40 mouse cellular contexts compared by ENCODE assay signal in the genomic region with DNA sequence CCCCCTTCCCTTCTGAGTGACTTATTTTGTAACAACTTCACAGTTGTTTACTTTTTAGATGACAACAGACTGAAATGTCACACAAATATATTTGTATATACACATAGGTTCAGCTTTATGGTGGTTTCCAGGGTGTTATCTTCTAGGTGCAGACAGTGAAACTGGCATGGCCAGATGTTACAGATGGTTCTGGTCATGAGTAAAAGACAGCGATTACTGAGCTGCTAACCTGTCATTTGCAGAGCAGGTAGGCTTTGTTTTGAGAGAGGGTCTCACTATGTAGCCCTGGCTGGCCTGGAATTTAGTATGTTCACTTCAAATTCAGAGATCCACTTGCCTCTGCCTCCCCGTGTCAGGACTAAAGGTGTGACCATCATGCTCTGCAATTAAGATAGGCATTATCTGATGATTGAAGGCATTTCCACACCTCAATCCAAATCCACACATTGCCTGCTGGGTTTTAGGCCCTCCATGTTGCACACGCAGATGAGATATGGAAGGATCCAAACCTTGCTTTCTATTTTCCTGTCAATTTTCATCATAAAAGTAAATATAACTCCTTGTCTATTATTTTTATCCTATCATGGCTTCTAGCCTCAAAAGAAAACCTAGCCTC. TPM values are rescaled to one million over a fixed set of nuclear protein-coding genes. Genes with fewer than 3 reads are reported as not detected.
DNase-seq lines count a peak whose midpoint lies in the region; ATAC-seq and TF ChIP-seq lines count a peak whose summit lies in the region.
"Had no signal": no experiment of that assay in that cellular context is flagged by ENCODE, and none has a peak within 500 bp of the region (broad histone marks: within the 10 kb centered on the region; RNA-seq: fewer than 3 reads in every experiment).

No protein-coding gene starts in this region.

- H3K9ac ChIP-seq in liver, embryonic 12.5 days = peak overlapping the region; percentile 57
- H3K9ac ChIP-seq in liver, postnatal 0 days (replicated peaks) = 0 out of 2 replicates have a peak overlapping the region, but pooled peaks have one; percentile 8

- ATAC-seq in erythroblast, adult 5-6 weeks (replicated peaks; ENCODE audit: low FRiP score, poor library complexity, severe bottlenecking) = peak; percentile 29; the same call in 1 of the 2 replicates
- no peak for ATAC-seq in liver, embryonic 12.5 days
- no peak for ATAC-seq in liver, postnatal 0 days
- ATAC-seq: forebrain, embryonic 15.5 days; inflammation-experienced regulatory T-cells, adult 6 months; lung, postnatal 0 days; midbrain, embryonic 16.5 days had no signal

- peaks cover 27% of the 10 kb centered on the region for H3K4me1 ChIP-seq in heart, embryonic 10.5 days
- H3K4me1 ChIP-seq in liver, embryonic 12.5 days = peaks cover 68% of the 10 kb centered on the region
- H3K4me1 ChIP-seq in liver, postnatal 0 days (ENCODE audit: insufficient read depth) = peaks cover 43% of the 10 kb centered on the region
- peaks cover 7% of the 10 kb centered on the region for H3K4me1 ChIP-seq in lung, adult 2 months (ENCODE audit: control insufficient read depth, insufficient read depth, low read length)

- H3K27me3 ChIP-seq in heart, embryonic 10.5 days (ENCODE audit: insufficient read depth, poor library complexity, severe bottlenecking) = no peaks in the 10 kb centered on the region
- H3K27me3 ChIP-seq in liver, embryonic 12.5 days (replicated peaks) = no peaks in the 10 kb centered on the region
- H3K27me3 ChIP-seq in liver, postnatal 0 days (ENCODE audit: insufficient read depth, low read length) = no peaks in the 10 kb centered on the region
- H3K27me3 ChIP-seq: embryonic facial prominence, embryonic 13.5 days; forebrain, embryonic 15.5 days; heart, embryonic 13.5 days; hindbrain, embryonic 15.5 days; kidney, embryonic 15.5 days had no signal

- peak overlapping the region; percentile 96 for H3K4me2 ChIP-seq in liver, embryonic 12.5 days
- H3K4me2 ChIP-seq in liver, postnatal 0 days (ENCODE audit: low read depth, low read length) = peak overlapping the region; percentile 8

- peak; percentile 78 for DNase-seq in heart, adult 11 months
- no peak for DNase-seq in heart, embryonic 10.5 days (ENCODE audit: low spot score)
- DNase-seq in liver, postnatal 0 days = no peak
- DNase-seq in kidney, adult 9 months = no peak
- no peak for DNase-seq in layer of hippocampus, postnatal 14 days (ENCODE audit: low spot score in 2 of 2)
- no peak for DNase-seq in lung, adult 2 months
- DNase-seq: adrenal gland, postnatal 36 days; cerebellum, adult 9-11 months; embryo, embryonic 11 days; gastrocnemius, postnatal 25 days; kidney, adult 11 months; kidney, postnatal 25 days; lung, postnatal 4 days; right cerebral cortex, postnatal 25 days; spleen, adult 18-20 months; thymus, adult 18-20 months; thymus, postnatal 25 days had no signal

- H3K9me3 ChIP-seq in heart, embryonic 10.5 days = no peaks in the 10 kb centered on the region
- H3K9me3 ChIP-seq in liver, embryonic 12.5 days (replicated peaks) = no peaks in the 10 kb centered on the region
- H3K9me3 ChIP-seq in liver, postnatal 0 days (ENCODE audit: low read length) = no peaks in the 10 kb centered on the region
- H3K9me3 ChIP-seq: embryonic facial prominence, embryonic 13.5 days; forebrain, embryonic 15.5 days; heart, embryonic 13.5 days; hindbrain, embryonic 15.5 days; kidney, embryonic 15.5 days had no signal

- TF ChIP-seq EP300 in liver, postnatal 0 days (IDR thresholded peaks at IDR 0.05; ENCODE audit: low read depth) = peak; percentile 78

- TF ChIP-seq POLR2A in lung, adult 2 months (IDR thresholded peaks at IDR 0.05; ENCODE audit: borderline replicate concordance, extremely low read depth, low read depth, low read length) = no peak

- H3K27ac ChIP-seq in heart, embryonic 10.5 days = no peak overlapping the region
- peak overlapping the region; percentile 79 for H3K27ac ChIP-seq in liver, embryonic 12.5 days
- H3K27ac ChIP-seq in liver, postnatal 0 days (ENCODE audit: low read depth) = peak overlapping the region; percentile 99; the same call in 1 of the 2 replicates
- H3K27ac ChIP-seq: embryonic facial prominence, embryonic 13.5 days had no signal

- TF ChIP-seq CTCF in liver, postnatal 0 days (IDR thresholded peaks at IDR 0.05; ENCODE audit: low read depth) = no peak
- TF ChIP-seq CTCF in lung, adult 2 months (IDR thresholded peaks at IDR 0.05; ENCODE audit: insufficient read depth, low read length) = no peak

- H3K4me3 ChIP-seq in heart, embryonic 10.5 days = no peak overlapping the region
- H3K4me3 ChIP-seq in liver, embryonic 12.5 days = no peak overlapping the region
- no peak overlapping the region for H3K4me3 ChIP-seq in liver, postnatal 0 days (ENCODE audit: low read depth, low read length)
- no peak overlapping the region for H3K4me3 ChIP-seq in lung, adult 2 months (replicated peaks; ENCODE audit: extremely low read depth, low read depth, low read length)
- H3K4me3 ChIP-seq: heart, adult 2 months had no signal

- 75% methylated on average over 3 of the region's 3 CpGs for WGBS in heart, embryonic 10.5 days
- WGBS in liver, embryonic 12.5 days (ENCODE audit: insufficient replicate concordance) = 41% methylated on average over 3 of the region's 3 CpGs
- 58% methylated on average over 3 of the region's 3 CpGs for WGBS in liver, postnatal 0 days (ENCODE audit: insufficient replicate concordance)
- WGBS in lung, adult 2 months = 77% methylated on average over 3 of the region's 3 CpGs

- H3K36me3 ChIP-seq in heart, embryonic 10.5 days = peaks cover 25% of the 10 kb centered on the region
- peaks cover 43% of the 10 kb centered on the region for H3K36me3 ChIP-seq in liver, embryonic 12.5 days
- peaks cover 16% of the 10 kb centered on the region for H3K36me3 ChIP-seq in liver, postnatal 0 days (replicated peaks; ENCODE audit: insufficient read depth, low read length)

RNA-seq across cellular contexts. Expression of gene Zfp672, which starts 5.4 kb away (rescaled TPM):
- 30.4 and 31.6 TPM in 2 replicates for polyA plus RNA-seq in heart, embryonic 10.5 days (2016; fragmentation: Nextera tagmentation; extraction: Ambion mirVana)
- total RNA-seq in erythroblast, adult 5-6 weeks (2015; ENCODE audit: low replicate concordance) = 15.0 and 31.9 TPM in 2 replicates
- 28.5 and 31.1 TPM in 2 replicates for total RNA-seq in erythroblast, adult 5-6 weeks (2017; ENCODE audit: low replicate concordance)
- 50.1 and 50.4 TPM in 2 replicates for polyA plus RNA-seq in liver, embryonic 12.5 days (2016; fragmentation: Nextera tagmentation; extraction: Ambion mirVana)
- 44.4 and 46.2 TPM in 2 replicates for polyA plus RNA-seq in liver, postnatal 0 days (2015; fragmentation: Nextera tagmentation; extraction: Ambion mirVana)
- total RNA-seq in layer of hippocampus, postnatal 14 days (2021) = 10 to 100 TPM; 47.7 to 52.0 TPM
- polyA plus RNA-seq in lung, adult 2 months (2012; rRNA removed) = 30.2 and 30.6 TPM in 2 replicates

RNA-seq across cellular contexts. Expression of gene Sh3bp5l, which starts 5.8 kb away (rescaled TPM):
- polyA plus RNA-seq in heart, embryonic 10.5 days (2016; fragmentation: Nextera tagmentation; extraction: Ambion mirVana) = 30.0 and 30.8 TPM in 2 replicates
- 13.6 and 20.0 TPM in 2 replicates for total RNA-seq in erythroblast, adult 5-6 weeks (2015; ENCODE audit: low replicate concordance)
- 31.9 and 94.6 TPM in 2 replicates for total RNA-seq in erythroblast, adult 5-6 weeks (2017; ENCODE audit: low replicate concordance)
- polyA plus RNA-seq in liver, embryonic 12.5 days (2016; fragmentation: Nextera tagmentation; extraction: Ambion mirVana) = 19.8 and 19.9 TPM in 2 replicates
- polyA plus RNA-seq in liver, postnatal 0 days (2015; fragmentation: Nextera tagmentation; extraction: Ambion mirVana) = 10.5 and 11.0 TPM in 2 replicates
- 10 to 100 TPM; 67.1 to 69.3 TPM for total RNA-seq in layer of hippocampus, postnatal 14 days (2021)
- polyA plus RNA-seq in lung, adult 2 months (2012; rRNA removed) = 29.4 and 36.5 TPM in 2 replicates

RNA-seq across cellular contexts. Expression of gene Zfp692, which starts 17.9 kb away (rescaled TPM):
- polyA plus RNA-seq in heart, embryonic 10.5 days (2016; fragmentation: Nextera tagmentation; extraction: Ambion mirVana) = 18.5 and 19.2 TPM in 2 replicates
- total RNA-seq in erythroblast, adult 5-6 weeks (2015; ENCODE audit: low replicate concordance) = 1.5 and 4.6 TPM in 2 replicates
- total RNA-seq in erythroblast, adult 5-6 weeks (2017; ENCODE audit: low replicate concordance) = 3.8 and 3.9 TPM in 2 replicates
- 18.2 and 18.5 TPM in 2 replicates for polyA plus RNA-seq in liver, embryonic 12.5 days (2016; fragmentation: Nextera tagmentation; extraction: Ambion mirVana)
- polyA plus RNA-seq in liver, postnatal 0 days (2015; fragmentation: Nextera tagmentation; extraction: Ambion mirVana) = 3.3 and 4.0 TPM in 2 replicates
- 10 to 100 TPM; 20.1 to 20.2 TPM for total RNA-seq in layer of hippocampus, postnatal 14 days (2021)
- polyA plus RNA-seq in lung, adult 2 months (2012; rRNA removed) = 17.0 and 24.1 TPM in 2 replicates

RNA-seq across cellular contexts. Expression of gene 4930438A08Rik, which starts 50.1 kb away (rescaled TPM):
- not detected in 2 replicates for polyA plus RNA-seq in heart, embryonic 10.5 days (2016; fragmentation: Nextera tagmentation; extraction: Ambion mirVana)
- 18.4 and 20.9 TPM in 2 replicates for total RNA-seq in erythroblast, adult 5-6 weeks (2015; ENCODE audit: low replicate concordance)
- total RNA-seq in erythroblast, adult 5-6 weeks (2017; ENCODE audit: low replicate concordance) = 11.7 and 16.9 TPM in 2 replicates
- polyA plus RNA-seq in liver, embryonic 12.5 days (2016; fragmentation: Nextera tagmentation; extraction: Ambion mirVana) = 0.14 and 0.43 TPM in 2 replicates
- 4.9 and 7.0 TPM in 2 replicates for polyA plus RNA-seq in liver, postnatal 0 days (2015; fragmentation: Nextera tagmentation; extraction: Ambion mirVana)
- total RNA-seq in layer of hippocampus, postnatal 14 days (2021) = not detected
- polyA plus RNA-seq in lung, adult 2 months (2012; rRNA removed) = 0.12 TPM in 1 of 2 replicates, not detected in the other
- total RNA-seq: adrenal gland, adult 18-20 months; adrenal gland, postnatal 36 days; gastrocnemius, adult 18-20 months; gastrocnemius, postnatal 25 days; heart, adult 2 months; heart, postnatal 10 days; layer of hippocampus, adult 2 months; layer of hippocampus, postnatal 25 days; left cerebral cortex, postnatal 10 days; liver, adult 2 months; neutrophil, adult 5-6 weeks had no signal
- polyA plus RNA-seq: embryonic facial prominence, embryonic 13.5 days; forebrain, embryonic 15.5 days; frontal cortex, adult 2 months; heart, adult 2 months; heart, embryonic 13.5 days; hindbrain, embryonic 15.5 days; inflammation-experienced regulatory T-cells, adult 6 months; kidney, embryonic 15.5 days; limb, embryonic 11.5 days; liver, adult 2 months; midbrain, embryonic 16.5 days; neural tube, embryonic 11.5 days had no signal

RNA-seq across cellular contexts. Expression of gene Lypd8, which starts 54.1 kb away (rescaled TPM):
- not detected in 2 replicates for polyA plus RNA-seq in heart, embryonic 10.5 days (2016; fragmentation: Nextera tagmentation; extraction: Ambion mirVana)
- not detected in 2 replicates for total RNA-seq in erythroblast, adult 5-6 weeks (2015; ENCODE audit: low replicate concordance)
- total RNA-seq in erythroblast, adult 5-6 weeks (2017; ENCODE audit: low replicate concordance) = not detected in 2 replicates
- polyA plus RNA-seq in liver, embryonic 12.5 days (2016; fragmentation: Nextera tagmentation; extraction: Ambion mirVana) = 0.19 TPM in 1 of 2 replicates, not detected in the other
- polyA plus RNA-seq in liver, postnatal 0 days (2015; fragmentation: Nextera tagmentation; extraction: Ambion mirVana) = not detected in 2 replicates
- total RNA-seq in layer of hippocampus, postnatal 14 days (2021) = under 1 TPM in 1 of 2 experiments, not detected in 1; 0.37 TPM
- polyA plus RNA-seq in lung, adult 2 months (2012; rRNA removed) = 0.71 and 47.1 TPM in 2 replicates
- total RNA-seq: adrenal gland, adult 18-20 months; adrenal gland, postnatal 36 days; gastrocnemius, adult 18-20 months; gastrocnemius, postnatal 25 days; heart, adult 2 months; hematopoietic stem cell, adult 5-6 weeks; layer of hippocampus, adult 2 months; left cerebral cortex, postnatal 10 days; liver, adult 2 months; neutrophil, adult 5-6 weeks had no signal
- polyA plus RNA-seq: embryonic facial prominence, embryonic 13.5 days; heart, embryonic 13.5 days; hindbrain, embryonic 15.5 days; inflammation-experienced regulatory T-cells, adult 6 months; limb, embryonic 11.5 days; lung, postnatal 0 days; midbrain, embryonic 16.5 days; neural tube, embryonic 11.5 days had no signal
